Mouse (Mus musculus): ENCODE data around the gene Rilpl1.

DNA sequence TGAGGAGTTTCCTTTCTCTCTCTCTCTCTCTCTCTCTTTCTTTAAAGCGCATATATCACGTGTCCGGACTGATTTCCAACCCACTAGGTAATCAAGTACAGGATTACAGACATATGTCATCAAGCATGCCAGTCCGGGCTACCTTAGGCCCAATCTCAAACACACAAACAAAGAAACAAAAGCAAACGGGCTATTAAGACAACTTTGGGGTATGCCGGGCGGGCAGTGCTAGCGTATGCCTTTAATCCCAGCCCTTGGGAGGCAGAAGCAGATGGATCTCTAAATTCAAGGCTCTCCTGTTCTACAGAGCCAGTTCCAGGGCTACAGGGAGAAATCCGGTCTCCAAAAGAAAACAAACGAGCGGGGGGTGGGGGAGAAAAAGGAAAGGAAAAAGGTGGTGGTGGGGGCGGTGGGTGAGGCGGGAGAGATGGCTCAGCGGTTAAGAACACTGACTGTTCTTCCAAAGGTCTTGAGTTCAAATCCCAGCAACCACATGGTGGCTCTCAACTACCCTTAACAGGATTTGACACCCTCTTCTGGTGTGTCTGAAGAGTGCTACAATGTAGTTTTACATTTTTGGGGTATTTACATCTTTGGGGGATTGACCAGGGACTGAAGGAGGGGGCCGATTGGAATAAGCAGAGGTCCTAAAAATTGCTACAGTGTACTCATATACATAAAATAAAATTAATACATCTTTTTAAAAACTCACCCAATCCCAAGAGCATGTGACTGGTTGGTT, 47.4 kb downstream of the Rilpl1 start:
- TF ChIP-seq CTCF (IDR thresholded peaks at IDR 0.05; ENCODE audit: borderline replicate concordance, insufficient read depth, low read depth, low read length), result no peak
- no peak for TF ChIP-seq POLR2A (IDR thresholded peaks at IDR 0.05; ENCODE audit: borderline replicate concordance, insufficient read depth, low read length)
